Mouse (Mus musculus): Measurements from ENCODE around the gene Smyd2. TPM values are rescaled to one million over a fixed set of nuclear protein-coding genes. Genes with fewer than 3 reads are reported as not detected.
A peak's percentile ranks its signal among the peaks of the same experiment; 100 is the strongest.

Gene Smyd2
- total and polyA plus RNA-seq, 3 experiments: 79.9 to 119 (median 84.7) TPM

- Histone ChIP-seq H3K79me2 (replicated peaks; ENCODE audit: control insufficient read depth, extremely low read depth, insufficient read depth, poor library complexity, severe bottlenecking) (no peaks in the 10 kb centered on the region), H3K4me1 (ENCODE audit: control insufficient read depth in 1 of 2, insufficient read depth in 2 of 2) (peaks cover 7 to 29% of the 10 kb centered on the region in 2 experiments), H3K4me3 (replicated peaks in 1 of 3; ENCODE audit: low read depth in 2 of 3, low read length in 2 of 3, poor library complexity in 1 of 3) (no peak overlapping the region), H3K27me3 (replicated peaks) (no peaks in the 10 kb centered on the region), H3K9ac (ENCODE audit: insufficient read depth, low read depth) (no peak overlapping the region), H3K4me2 (ENCODE audit: insufficient read depth, low read depth, poor library complexity, severe bottlenecking) (no peak overlapping the region), H3K9me3 (replicated peaks; ENCODE audit: low read length) (no peaks in the 10 kb centered on the region), H3K36me3 (replicated peaks in 1 of 2; ENCODE audit: control insufficient read depth in 1 of 2, insufficient read depth in 1 of 2, low read length in 1 of 2) (no peaks in the 10 kb centered on the region), H3K27ac (ENCODE audit: insufficient read depth, low read depth) (no peak overlapping the region)
- DNase-seq (ENCODE audit: extremely low read depth): no peak
- in situ Hi-C loops (cut with MboI; ENCODE audit: low pct_ligation_motif_present, low pct_unique_long_range_greater_than_20kb, low sequenced_read_pairs) (no loop called here), dilution Hi-C loops (cut with MboI; ENCODE audit: extremely low pct_ligation_motif_present, extremely low pct_unique_long_range_greater_than_20kb, low sequenced_read_pairs) (no loop called here)
- no peak for TF ChIP-seq SMC3 (IDR thresholded peaks at IDR 0.05; ENCODE audit: low read depth, low read length)
- 0 out of 2 replicates have a peak, but pooled peaks have one; percentile 38 for TF ChIP-seq MAFK (IDR thresholded peaks at IDR 0.05; ENCODE audit: insufficient replicate concordance, low read length)
Measured at GRCm38 (mm10) chr1:189936436-189937105, 14.4 kb upstream of the Smyd2 start.

- dilution Hi-C loops (cut with MboI; ENCODE audit: extremely low pct_ligation_motif_present, extremely low pct_unique_long_range_greater_than_20kb, low sequenced_read_pairs): no loop called here
- TF ChIP-seq BHLHE40 (IDR thresholded peaks at IDR 0.05; ENCODE audit: low read depth, low read length) (peak; percentile 82), MYC (IDR thresholded peaks at IDR 0.05; ENCODE audit: low read depth, low read length) (no peak)
Measured at GRCm38 (mm10) chr1:189933480-189934202, 11.5 kb upstream of the Smyd2 start.

GRCm38 (mm10) chr1:189932976-189933375, 10.8 kb upstream of the Smyd2 start:
- no peak for DNase-seq (ENCODE audit: extremely low read depth)
- dilution Hi-C loops (cut with MboI; ENCODE audit: extremely low pct_ligation_motif_present, extremely low pct_unique_long_range_greater_than_20kb, low sequenced_read_pairs) (no loop called here), in situ Hi-C loops (cut with MboI; ENCODE audit: low pct_ligation_motif_present, low pct_unique_long_range_greater_than_20kb, low sequenced_read_pairs) (no loop called here)
- H3K79me2 ChIP-seq (replicated peaks; ENCODE audit: control insufficient read depth, extremely low read depth, insufficient read depth, poor library complexity, severe bottlenecking): no peaks in the 10 kb centered on the region
- H3K27ac ChIP-seq (ENCODE audit: insufficient read depth, low read depth): no peak overlapping the region
- H3K27me3 ChIP-seq (replicated peaks): no peaks in the 10 kb centered on the region
- TF ChIP-seq CTCF (conservative IDR thresholded peaks at IDR 0.05 in 1 of 2, IDR thresholded peaks at IDR 0.05 in 1 of 2; ENCODE audit: low read depth in 2 of 2, low read length in 2 of 2) (no peak), PAX5 (IDR thresholded peaks at IDR 0.05; ENCODE audit: low read length) (no peak), SIN3A (IDR thresholded peaks at IDR 0.05; ENCODE audit: low read length) (no peak), MAFK (IDR thresholded peaks at IDR 0.05; ENCODE audit: insufficient replicate concordance, low read length) (no peak), POLR2A (IDR thresholded peaks at IDR 0.05; ENCODE audit: low read depth, low read length) (no peak), UBTF (IDR thresholded peaks at IDR 0.05; ENCODE audit: low read depth, low read length) (no peak)
- H3K9me3 ChIP-seq (replicated peaks; ENCODE audit: low read length): no peaks in the 10 kb centered on the region
- no peaks in the 10 kb centered on the region for H3K36me3 ChIP-seq (replicated peaks in 1 of 2; ENCODE audit: control insufficient read depth in 1 of 2, insufficient read depth in 1 of 2, low read length in 1 of 2)
- no peak overlapping the region for H3K4me2 ChIP-seq (ENCODE audit: insufficient read depth, low read depth, poor library complexity, severe bottlenecking)
- H3K4me3 ChIP-seq (replicated peaks in 1 of 3; ENCODE audit: low read depth in 2 of 3, low read length in 2 of 3, poor library complexity in 1 of 3): no peak overlapping the region
- H3K9ac ChIP-seq (ENCODE audit: insufficient read depth, low read depth): no peak overlapping the region
- H3K4me1 ChIP-seq (ENCODE audit: control insufficient read depth in 1 of 2, insufficient read depth in 2 of 2): peaks cover 7 to 28% of the 10 kb centered on the region in 2 experiments

More at GRCm38 (mm10) chr1:189933480-189934202, 11.5 kb upstream of the Smyd2 start:
- Histone ChIP-seq H3K27ac (ENCODE audit: insufficient read depth, low read depth) (no peak overlapping the region), H3K4me2 (ENCODE audit: insufficient read depth, low read depth, poor library complexity, severe bottlenecking) (no peak overlapping the region), H3K27me3 (replicated peaks) (no peaks in the 10 kb centered on the region), H3K4me3 (replicated peaks in 1 of 3; ENCODE audit: low read depth in 2 of 3, low read length in 2 of 3, poor library complexity in 1 of 3) (no peak overlapping the region), H3K36me3 (replicated peaks in 1 of 2; ENCODE audit: control insufficient read depth in 1 of 2, insufficient read depth in 1 of 2, low read length in 1 of 2) (no peaks in the 10 kb centered on the region), H3K9ac (ENCODE audit: insufficient read depth, low read depth) (no peak overlapping the region), H3K4me1 (ENCODE audit: control insufficient read depth in 1 of 2, insufficient read depth in 2 of 2) (peaks cover 7 to 29% of the 10 kb centered on the region in 2 experiments), H3K79me2 (replicated peaks; ENCODE audit: control insufficient read depth, extremely low read depth, insufficient read depth, poor library complexity, severe bottlenecking) (no peaks in the 10 kb centered on the region), H3K9me3 (replicated peaks; ENCODE audit: low read length) (no peaks in the 10 kb centered on the region)
- peak; percentile 27 for DNase-seq (ENCODE audit: extremely low read depth)
- in situ Hi-C loops (cut with MboI; ENCODE audit: low pct_ligation_motif_present, low pct_unique_long_range_greater_than_20kb, low sequenced_read_pairs): no loop called here
